Mouse (Mus musculus): ENCODE results near the gene Chchd3. TPM values are rescaled to one million over a fixed set of nuclear protein-coding genes. Genes with fewer than 3 reads are reported as not detected.
A peak's percentile ranks its signal among the peaks of the same experiment; 100 is the strongest.

Gene Chchd3
- total RNA-seq, 2 experiments from 2014 or later = 173 to 251 TPM

- no peak for DNase-seq (ENCODE audit: low spot score in 2 of 2)
These were observed 122.4 kb downstream of the Chchd3 start for GRCm38 (mm10) chr6:32937643-32938042.

GRCm38 (mm10) chr6:32936794-32937193 is 123.3 kb downstream of the Chchd3 start:
- DNase-seq (ENCODE audit: low spot score in 2 of 2) = no peak

DNA sequence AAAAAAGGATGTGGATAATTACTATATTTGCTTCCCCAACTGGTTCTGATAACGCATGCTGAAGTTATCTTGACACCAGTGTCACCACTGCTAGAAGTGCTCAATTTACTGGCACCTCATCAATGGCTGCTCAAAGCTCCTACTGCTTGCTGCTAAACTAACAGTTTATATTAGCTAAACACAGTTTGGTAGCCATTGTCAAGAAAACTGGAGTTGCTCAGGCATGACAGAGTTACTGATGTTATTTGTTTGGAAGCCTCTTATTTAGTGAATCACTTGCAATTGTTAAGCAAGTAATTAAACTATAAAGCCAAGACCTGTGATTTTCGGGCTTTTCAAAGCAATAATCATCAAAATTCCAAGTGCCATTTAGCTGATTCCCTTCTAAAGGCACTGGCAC is 123.7 kb downstream of the Chchd3 start:
- DNase-seq (ENCODE audit: low spot score in 2 of 2) = no peak

GRCm38 (mm10) chr6:32935576-32935975 is 124.5 kb downstream of the Chchd3 start:
- DNase-seq (ENCODE audit: low spot score in 2 of 2) = peak in 1 of 2 experiments; percentile 13

DNA sequence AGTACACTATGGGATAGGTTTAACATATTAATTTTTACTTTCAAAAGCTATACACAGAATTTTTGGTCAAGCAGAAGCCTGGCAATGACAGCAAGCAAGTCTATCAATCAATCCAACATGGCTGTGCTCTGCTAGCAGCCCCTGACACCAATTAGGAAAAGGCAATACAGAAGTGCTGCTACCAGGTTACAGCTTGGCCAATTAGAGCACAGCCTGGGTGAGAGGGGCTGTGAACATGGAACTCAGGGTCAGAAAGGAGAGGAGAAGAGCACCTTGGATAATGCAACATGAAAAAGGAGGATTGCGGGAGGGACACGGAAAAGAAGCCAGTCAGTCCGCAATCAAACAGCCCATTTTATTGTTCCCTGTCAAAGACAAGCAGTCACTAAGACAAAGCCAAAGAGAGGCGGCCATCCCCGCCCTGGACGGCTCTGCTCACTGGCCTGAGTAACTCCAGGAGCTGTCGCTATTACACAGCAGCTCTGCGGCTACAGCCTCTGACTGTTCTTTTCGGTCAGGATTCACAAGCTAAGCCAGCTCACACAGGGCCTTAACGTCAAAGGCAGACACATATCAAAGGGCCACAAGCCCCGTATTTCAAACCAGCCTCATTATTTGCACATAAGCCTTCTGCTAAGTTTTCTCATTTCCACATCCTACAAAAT is 128.8 kb downstream of the Chchd3 start:
- DNase-seq (ENCODE audit: low spot score in 2 of 2) = no peak

- DNase-seq (ENCODE audit: low spot score in 2 of 2) = no peak
These were observed 137.7 kb downstream of the Chchd3 start for GRCm38 (mm10) chr6:32922391-32922790.

- DNase-seq (ENCODE audit: low spot score in 2 of 2) = no peak
These were observed 140.0 kb downstream of the Chchd3 start for GRCm38 (mm10) chr6:32920091-32920490.

DNA sequence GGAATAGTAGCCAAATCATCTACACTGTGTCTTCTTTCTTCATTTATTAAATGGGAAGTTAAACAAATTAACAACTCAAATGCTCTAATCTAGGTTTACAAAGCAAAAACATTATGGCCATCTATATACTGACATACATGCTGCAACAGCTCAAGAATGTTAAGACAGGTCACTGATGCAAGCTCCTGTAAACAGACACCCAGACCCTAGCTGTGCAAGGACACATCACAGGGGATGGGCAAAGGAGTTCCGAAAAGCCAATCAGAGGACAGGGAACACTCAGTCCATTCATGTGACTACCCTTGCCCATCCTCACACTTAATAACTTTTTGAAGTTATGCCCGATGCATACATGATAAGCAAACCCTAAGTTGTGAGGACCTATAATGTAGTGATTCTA is 149.4 kb downstream of the Chchd3 start:
- no peak for DNase-seq (ENCODE audit: low spot score in 2 of 2)

DNA sequence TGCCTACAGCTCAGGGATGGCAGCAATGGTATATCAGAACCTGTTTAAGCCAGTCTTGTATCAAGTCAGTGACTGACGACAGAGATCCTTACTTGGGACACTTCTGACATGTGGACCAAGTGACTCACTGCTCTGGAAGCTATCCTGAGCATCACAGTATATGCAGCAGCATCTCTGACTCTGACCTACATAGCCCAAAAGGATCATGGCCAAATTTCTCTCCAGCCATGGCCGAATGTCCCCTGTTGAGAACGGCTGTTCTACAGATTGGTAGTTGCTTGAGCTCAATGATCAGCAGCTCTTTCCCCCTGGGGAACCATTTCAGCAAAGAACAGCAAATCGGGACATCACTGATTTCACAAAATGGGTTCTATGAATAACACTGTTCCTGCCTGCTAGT is 161.0 kb downstream of the Chchd3 start:
- DNase-seq (ENCODE audit: low spot score in 2 of 2) = no peak

GRCm38 (mm10) chr6:32894100-32894499 is 166.0 kb downstream of the Chchd3 start:
- DNase-seq (ENCODE audit: low spot score in 2 of 2) = no peak

DNA sequence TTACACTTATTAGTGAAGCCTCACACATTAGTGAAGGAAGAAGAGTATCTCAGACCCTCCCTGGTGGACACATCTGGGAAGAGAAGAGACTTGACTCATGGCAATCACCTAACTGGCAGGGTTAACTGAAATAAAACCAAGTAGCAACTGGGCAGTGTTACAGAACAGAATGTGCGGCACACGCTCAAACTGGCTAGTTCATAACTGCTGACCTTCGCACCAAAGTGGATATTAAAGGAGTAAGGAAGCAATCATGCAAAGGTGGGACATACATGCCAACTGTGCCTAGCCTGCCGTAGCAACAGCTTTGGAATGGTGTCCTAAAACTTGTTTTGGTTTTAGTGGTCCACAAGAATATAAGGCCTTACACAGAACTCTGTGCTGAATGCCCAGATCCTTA is 169.3 kb downstream of the Chchd3 start:
- no peak for DNase-seq (ENCODE audit: low spot score in 2 of 2)

DNA sequence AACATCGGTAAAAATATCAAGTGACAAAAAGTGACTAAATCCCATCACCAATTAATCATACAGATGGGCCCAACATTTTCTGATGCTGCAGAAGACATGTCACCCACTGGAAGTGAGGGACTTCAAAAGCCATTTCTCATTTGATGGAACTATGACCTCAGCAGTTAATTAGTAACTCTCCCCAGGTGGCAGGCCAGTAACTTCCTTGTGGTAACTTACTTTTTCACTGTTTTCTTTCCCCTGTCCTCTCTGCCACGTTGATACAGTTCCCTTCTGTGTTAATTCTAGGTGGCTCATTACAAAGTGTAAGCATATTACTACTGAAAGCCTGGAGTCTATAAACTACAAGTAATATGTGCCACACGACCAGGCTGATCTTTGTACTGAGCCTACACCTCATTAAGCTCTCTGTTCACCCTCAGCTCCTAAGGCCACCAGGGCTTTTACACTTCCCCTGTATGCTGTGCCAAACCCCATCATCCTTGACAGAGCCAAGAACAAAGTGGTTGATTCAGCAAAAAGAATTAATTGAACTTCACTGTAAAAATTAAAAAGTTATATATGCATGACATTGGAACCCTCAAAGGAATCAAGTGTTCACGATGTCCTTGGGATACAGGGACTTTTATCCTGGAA is 171.0 kb downstream of the Chchd3 start:
- DNase-seq (ENCODE audit: low spot score in 2 of 2) = no peak

- DNase-seq (ENCODE audit: low spot score in 2 of 2) = no peak
These were observed 181.5 kb downstream of the Chchd3 start for GRCm38 (mm10) chr6:32878586-32878985.

- no peak for DNase-seq (ENCODE audit: low spot score in 2 of 2)
These were observed 185.9 kb downstream of the Chchd3 start for GRCm38 (mm10) chr6:32874176-32874575.

DNA sequence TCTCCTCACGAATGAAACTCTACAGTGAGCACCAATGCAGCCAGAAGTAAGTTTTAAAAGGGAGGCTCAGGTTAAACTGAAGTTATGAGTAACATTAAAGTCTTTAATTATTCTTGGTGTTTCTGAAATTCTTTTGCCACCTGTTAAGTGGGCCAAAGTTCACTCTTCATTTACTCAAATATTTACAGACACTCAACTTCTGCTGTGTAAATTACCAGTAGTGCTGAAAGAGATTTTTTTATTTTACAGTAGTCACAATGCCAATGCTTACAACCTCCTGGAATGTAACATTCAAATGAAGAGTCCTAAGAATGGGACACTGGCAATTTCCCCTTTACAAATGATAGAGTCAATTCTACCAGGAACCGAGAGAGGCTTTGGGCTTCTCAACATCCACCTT is 187.3 kb downstream of the Chchd3 start:
- DNase-seq (ENCODE audit: low spot score in 2 of 2) = no peak

DNA sequence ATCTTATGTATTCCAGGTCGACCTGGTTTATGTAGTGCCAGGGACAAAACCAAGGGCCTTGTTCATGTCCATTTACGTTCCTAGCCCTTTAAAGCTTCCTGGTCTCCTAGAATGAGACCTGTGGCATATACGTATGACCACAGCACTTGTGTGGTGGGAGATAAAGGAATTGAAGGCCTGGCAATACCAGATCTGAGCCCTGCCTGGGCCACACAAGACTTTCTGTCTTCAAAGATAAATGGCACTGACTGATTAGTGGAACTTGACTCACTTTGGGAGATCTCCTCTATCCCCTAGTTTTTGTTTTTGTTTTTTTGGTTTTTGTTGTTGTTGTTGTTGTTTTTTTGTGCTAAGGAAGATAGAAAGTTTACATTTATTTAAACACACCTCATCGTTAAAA is 209.1 kb downstream of the Chchd3 start:
- DNase-seq (ENCODE audit: low spot score in 2 of 2) = no peak

DNA sequence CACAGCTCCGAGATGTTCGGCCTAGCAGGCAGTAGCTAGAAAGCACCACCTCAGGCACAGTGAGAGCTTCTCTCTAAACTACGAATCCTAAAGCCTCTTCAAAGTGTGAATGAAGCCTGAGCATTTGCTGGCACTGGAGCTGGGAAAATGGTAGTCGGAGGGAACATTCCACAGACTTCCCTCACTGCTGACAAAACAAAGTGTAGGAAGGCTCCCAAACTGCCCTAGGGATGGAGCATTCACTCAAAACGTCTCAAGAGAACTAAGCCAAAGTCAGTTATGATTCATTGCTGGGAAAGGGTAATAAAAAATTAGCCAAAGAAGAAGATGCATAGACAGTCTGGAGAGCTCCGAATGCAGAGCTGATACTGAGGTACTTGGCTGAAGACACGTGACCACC is 211.1 kb downstream of the Chchd3 start:
- DNase-seq (ENCODE audit: low spot score in 2 of 2) = no peak

- DNase-seq (ENCODE audit: low spot score in 2 of 2) = no peak
These were observed 214.6 kb downstream of the Chchd3 start for GRCm38 (mm10) chr6:32845463-32845862.

- no peak for DNase-seq (ENCODE audit: low spot score in 2 of 2)
These were observed 222.1 kb downstream of the Chchd3 start for GRCm38 (mm10) chr6:32837939-32838301.

DNA sequence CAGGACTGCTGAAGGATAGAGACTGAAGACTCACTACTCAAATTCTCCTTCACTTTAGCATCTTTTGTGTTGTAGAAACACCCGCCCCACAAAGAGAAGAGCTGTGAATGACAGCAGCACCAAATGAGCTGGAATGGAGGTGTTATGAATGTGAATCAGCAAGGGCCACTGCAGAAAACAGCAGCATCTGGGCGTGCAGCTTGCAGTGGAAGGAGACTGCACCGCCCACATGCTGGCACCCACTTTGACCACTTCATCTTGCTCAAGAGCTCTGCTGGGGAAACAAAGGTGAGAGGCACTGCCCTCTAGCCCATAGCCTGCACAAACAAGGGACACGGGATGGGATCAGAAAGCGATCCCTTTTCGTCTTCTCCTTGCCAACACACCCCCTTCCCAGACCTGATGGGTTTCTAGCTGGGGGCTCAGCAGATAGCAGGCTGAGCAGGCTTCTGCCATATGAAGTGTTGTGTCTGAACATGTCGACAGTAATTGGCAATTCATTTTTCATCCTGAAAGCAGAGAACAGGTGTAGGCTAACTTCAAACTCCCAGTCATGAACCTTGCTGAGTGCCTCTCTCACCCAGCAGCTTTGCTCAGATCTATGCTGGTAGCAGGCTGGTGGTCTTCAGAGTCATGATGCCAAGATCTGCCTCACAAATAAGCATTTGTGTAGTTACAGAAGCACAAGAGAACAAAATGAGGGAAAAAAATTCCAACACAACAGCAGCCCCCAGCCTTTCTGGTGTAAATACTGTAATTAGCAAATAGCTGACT is 222.7 kb downstream of the Chchd3 start:
- no peak for DNase-seq (ENCODE audit: low spot score in 2 of 2)

DNA sequence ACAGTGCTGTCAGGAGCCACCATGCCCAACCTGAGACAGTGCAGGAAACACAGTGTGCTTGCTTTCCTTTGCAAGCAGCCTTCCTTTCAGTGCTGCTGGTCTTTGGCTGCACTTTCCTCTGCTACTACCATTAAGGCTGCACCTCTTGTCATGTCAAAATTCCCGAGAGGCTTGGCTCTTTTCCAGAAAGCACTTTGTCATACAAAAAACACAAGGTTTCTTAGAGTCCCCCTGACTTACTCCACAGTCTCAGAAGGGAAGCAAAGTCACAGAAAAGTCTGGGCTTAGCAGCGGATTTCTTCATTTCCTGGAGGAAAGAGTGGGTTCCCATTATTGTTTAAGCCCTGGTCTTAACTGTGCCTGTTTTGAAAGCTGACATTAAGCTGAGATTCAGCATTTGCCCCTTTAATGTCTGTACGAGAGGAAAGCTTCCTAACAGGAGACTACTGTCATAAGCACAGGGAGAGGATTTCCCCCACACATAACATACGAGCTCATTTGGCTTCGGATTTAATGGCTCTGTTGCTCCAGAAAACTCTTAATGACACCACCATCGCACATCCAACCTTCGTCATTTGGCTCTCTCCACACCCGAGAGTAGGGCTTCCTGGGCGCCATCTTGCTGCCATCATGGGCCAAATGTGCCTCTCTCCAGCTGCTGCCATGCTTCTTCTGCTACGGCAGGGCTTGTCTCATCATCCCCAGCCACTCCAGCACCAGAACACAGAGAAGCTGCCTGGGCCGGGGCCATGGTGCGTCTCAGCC is 236.0 kb downstream of the Chchd3 start:
- DNase-seq (ENCODE audit: low spot score in 2 of 2) = no peak

DNA sequence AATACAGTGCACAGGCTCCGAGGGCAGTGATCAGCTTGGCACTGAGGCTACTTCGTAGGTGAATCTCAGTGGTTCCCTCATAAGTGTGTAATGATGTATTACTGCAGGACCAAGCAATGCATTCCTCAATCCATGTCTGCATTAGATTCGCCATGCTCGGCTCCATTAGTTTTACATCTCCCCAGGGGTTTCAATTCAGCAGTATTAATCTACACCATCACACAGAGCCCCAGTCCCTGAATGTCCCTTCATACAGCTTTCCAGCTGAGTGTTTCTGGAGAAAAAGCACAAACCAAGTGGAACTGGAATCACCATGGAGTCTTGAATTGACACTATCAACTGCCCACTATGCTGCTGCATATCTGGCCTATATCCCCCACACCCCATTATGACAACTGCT is 241.1 kb downstream of the Chchd3 start:
- DNase-seq (ENCODE audit: low spot score in 2 of 2) = no peak

Data from adrenal gland, adult 18-20 months (tissue).